Mouse (Mus musculus) olfactory bulb, adult 2 months (tissue): ENCODE data around the gene Rnf152. TPM values are rescaled to one million over a fixed set of nuclear protein-coding genes. Genes with fewer than 3 reads are reported as not detected.

ENCODE experiments used
- H3K27ac ChIP-seq: fragments of 200-500 bp; 2 replicates; pipeline ENCODE4 v1.5.1; 2012; ENCODE audit warnings: low read depth, low read length; ENCODE audit not compliant: insufficient read depth
- H3K4me1 ChIP-seq: fragments of 200-500 bp; 2 replicates; pipeline ENCODE4 v1.6.1; 2012; ENCODE audit warnings: low read length; ENCODE audit not compliant: control insufficient read depth, insufficient read depth
- H3K4me3 ChIP-seq: fragments of 200-500 bp; 2 replicates; pipeline ENCODE4 v1.5.1; 2012; ENCODE audit warnings: mild to moderate bottlenecking, low read depth, low read length, moderate library complexity; ENCODE audit not compliant: insufficient read depth
- CTCF ChIP-seq: fragments of 200-500 bp; IDR thresholded peaks from 2 replicates; pipeline ENCODE4 v1.5.1; 2012; ENCODE audit warnings: low read depth, mild to moderate bottlenecking, low read length, moderate library complexity; ENCODE audit not compliant: insufficient read depth
- POLR2A ChIP-seq: fragments of 200-500 bp; IDR thresholded peaks from 2 replicates; pipeline ENCODE4 v1.6.1; 2012; ENCODE audit warnings: mild to moderate bottlenecking, low read depth, low read length, moderate library complexity; ENCODE audit not compliant: insufficient read depth
- WGBS: fragments of 180-500 bp; shearing (Covaris S2); methylation state at CpG from one replicate; pipeline ENCODE4 v1.1.7; 2018; 5-methylcytosine and 5-hydroxymethylcytosine counted together
- polyA plus RNA-seq: library from polyadenylated mRNA; stranded (reverse); fragments of >200 nt; gene quantifications from 2 replicates; pipeline ENCODE4 v1.2.4, GENCODE M21; 2012; ENCODE audit warnings: low replicate concordance; ENCODE audit not compliant: missing spikeins, insufficient read depth, insufficient read length

The Rnf152 gene
- not detected in 2 replicates for polyA plus RNA-seq

- H3K4me1 ChIP-seq, result peaks cover 14% of the 10 kb centered on the region
- WGBS, result 3% methylated on average over 58 of the region's 58 CpGs
- no peak for TF ChIP-seq POLR2A
- TF ChIP-seq CTCF, result no peak
- H3K27ac ChIP-seq, result no peak within 1 kb of the TSS
- peak within 1 kb of the TSS; percentile 71 for H3K4me3 ChIP-seq
These were observed at the start of gene Rnf152 for GRCm38 (mm10) chr1:105356291-105357011. Gene Rnf152, minus strand, starts transcription at chr1:105356710.

- Histone ChIP-seq H3K4me1 (no peaks in the 10 kb centered on the region), H3K27ac (no peak overlapping the region), H3K4me3 (no peak overlapping the region)
- WGBS, result 74% methylated on average over 1 of the region's 1 CpGs
- TF ChIP-seq CTCF (no peak), POLR2A (no peak)
These were observed 46.3 kb upstream of the Rnf152 start for GRCm38 (mm10) chr1:105402853-105403252.

GRCm38 (mm10) chr1:105384141-105384937 is 27.8 kb upstream of the Rnf152 start:
- H3K4me3 ChIP-seq, result no peak overlapping the region
- WGBS, result 43% methylated on average over 4 of the region's 4 CpGs
- no peaks in the 10 kb centered on the region for H3K4me1 ChIP-seq
- no peak overlapping the region for H3K27ac ChIP-seq
- TF ChIP-seq CTCF (no peak), POLR2A (no peak)

GRCm38 (mm10) chr1:105377546-105377945 is 21.0 kb upstream of the Rnf152 start:
- Histone ChIP-seq H3K27ac (no peak overlapping the region), H3K4me1 (no peaks in the 10 kb centered on the region), H3K4me3 (no peak overlapping the region)
- TF ChIP-seq CTCF (no peak), POLR2A (no peak)

- Histone ChIP-seq H3K4me3 (no peak overlapping the region), H3K4me1 (no peaks in the 10 kb centered on the region), H3K27ac (no peak overlapping the region)
- TF ChIP-seq CTCF (no peak), POLR2A (no peak)
- WGBS, result 97% methylated on average over 4 of the region's 4 CpGs
These were observed 18.1 kb upstream of the Rnf152 start for GRCm38 (mm10) chr1:105374618-105375017.

- H3K27ac ChIP-seq, result no peak overlapping the region
- TF ChIP-seq CTCF (no peak), POLR2A (no peak)
- no peaks in the 10 kb centered on the region for H3K4me1 ChIP-seq
- no peak overlapping the region for H3K4me3 ChIP-seq
These were observed 6.2 kb upstream of the Rnf152 start for GRCm38 (mm10) chr1:105362701-105363100.

- WGBS, result 57% methylated on average over 4 of the region's 4 CpGs
- peaks cover 14% of the 10 kb centered on the region for H3K4me1 ChIP-seq
- no peak overlapping the region for H3K27ac ChIP-seq
- no peak overlapping the region for H3K4me3 ChIP-seq
- no peak for TF ChIP-seq POLR2A
- TF ChIP-seq CTCF, result no peak
These were observed 2.4 kb upstream of the Rnf152 start for GRCm38 (mm10) chr1:105358896-105359295.

GRCm38 (mm10) chr1:105355910-105356290 is 610 bp downstream of the Rnf152 start:
- TF ChIP-seq POLR2A, result no peak
- TF ChIP-seq CTCF, result no peak
- peak overlapping the region; percentile 71 for H3K4me3 ChIP-seq
- no peak overlapping the region for H3K27ac ChIP-seq
- WGBS, result 0% methylated on average over 13 of the region's 23 CpGs
- peaks cover 14% of the 10 kb centered on the region for H3K4me1 ChIP-seq

- no peak overlapping the region for H3K27ac ChIP-seq
- 11% methylated on average over 30 of the region's 30 CpGs for WGBS
- H3K4me3 ChIP-seq, result peak overlapping the region; percentile 71
- no peak for TF ChIP-seq POLR2A
- no peak for TF ChIP-seq CTCF
- H3K4me1 ChIP-seq, result peaks cover 14% of the 10 kb centered on the region
These were observed 1.3 kb downstream of the Rnf152 start for GRCm38 (mm10) chr1:105354901-105355891.
